Mouse (Mus musculus): Measurements from ENCODE around the gene Flot1. TPM values are rescaled to one million over a fixed set of nuclear protein-coding genes. Genes with fewer than 3 reads are reported as not detected.
A peak's percentile ranks its signal among the peaks of the same experiment; 100 is the strongest.

The Flot1 gene
- polyA plus RNA-seq, 1 experiment from 2014 or later: 68.5 TPM

DNA sequence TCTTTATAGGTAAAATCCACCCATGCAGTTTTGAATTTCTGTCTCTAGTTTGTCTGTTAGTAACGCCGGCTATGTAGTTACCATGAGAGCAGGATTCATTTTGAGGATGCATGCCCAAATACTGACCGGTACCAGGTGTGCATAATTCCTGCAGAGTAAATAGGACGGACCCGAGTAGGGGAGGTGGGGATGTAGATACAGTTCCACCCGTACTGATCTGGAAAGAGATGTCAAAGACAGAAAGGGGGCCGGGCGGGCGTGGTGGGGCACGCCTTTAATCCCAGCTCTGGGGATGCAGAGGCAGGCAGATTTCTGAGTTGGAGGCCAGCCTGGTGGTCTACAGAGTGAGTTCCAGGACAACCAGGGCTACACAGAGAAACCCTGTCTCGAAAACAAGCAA lies 19.0 kb downstream of the Flot1 start:
- Histone ChIP-seq H3K4me2 (ENCODE audit: low read length) (peak overlapping the region; percentile 61), H3K36me3 (ENCODE audit: control insufficient read depth, insufficient read depth, low read length) (peaks cover 28% of the 10 kb centered on the region), H3K27me3 (replicated peaks; ENCODE audit: control insufficient read depth, insufficient read depth, low read length) (no peaks in the 10 kb centered on the region), H3K4me3 (ENCODE audit: low read depth, low read length) (peak overlapping the region; percentile 54), H3K9me3 (replicated peaks; ENCODE audit: control insufficient read depth, low read length) (no peaks in the 10 kb centered on the region), H3K9ac (ENCODE audit: low read length) (peak overlapping the region; percentile 68), H3K4me1 (ENCODE audit: control insufficient read depth, insufficient read depth, low read length) (peaks cover 7% of the 10 kb centered on the region), H3K27ac (ENCODE audit: low read depth, low read length) (peak overlapping the region; percentile 56; the same call in 1 of the 2 replicates)
- ATAC-seq (no peak), DNase-seq (ENCODE audit: low spot score) (no peak)
- 17% methylated on average over 11 of the region's 11 CpGs for WGBS

- Histone ChIP-seq H3K27ac (ENCODE audit: low read depth, low read length) (no peak overlapping the region), H3K4me1 (ENCODE audit: control insufficient read depth, insufficient read depth, low read length) (peaks cover 7% of the 10 kb centered on the region), H3K4me2 (ENCODE audit: low read length) (no peak overlapping the region), H3K9ac (ENCODE audit: low read length) (no peak overlapping the region), H3K4me3 (ENCODE audit: low read depth, low read length) (no peak overlapping the region), H3K9me3 (replicated peaks; ENCODE audit: control insufficient read depth, low read length) (no peaks in the 10 kb centered on the region), H3K36me3 (ENCODE audit: control insufficient read depth, insufficient read depth, low read length) (peaks cover 43% of the 10 kb centered on the region), H3K27me3 (replicated peaks; ENCODE audit: control insufficient read depth, insufficient read depth, low read length) (no peaks in the 10 kb centered on the region)
- ATAC-seq (no peak), DNase-seq (ENCODE audit: low spot score) (no peak)
- WGBS: 94% methylated on average over 3 of the region's 3 CpGs
Observed at GRCm38 (mm10) chr17:35843514-35843913, 20.5 kb downstream of the Flot1 start.

- Histone ChIP-seq H3K27ac (ENCODE audit: low read depth, low read length) (no peak overlapping the region), H3K4me1 (ENCODE audit: control insufficient read depth, insufficient read depth, low read length) (no peaks in the 10 kb centered on the region), H3K36me3 (ENCODE audit: control insufficient read depth, insufficient read depth, low read length) (peaks cover 86% of the 10 kb centered on the region), H3K4me2 (ENCODE audit: low read length) (no peak overlapping the region), H3K27me3 (replicated peaks; ENCODE audit: control insufficient read depth, insufficient read depth, low read length) (no peaks in the 10 kb centered on the region), H3K4me3 (ENCODE audit: low read depth, low read length) (no peak overlapping the region), H3K9ac (ENCODE audit: low read length) (no peak overlapping the region), H3K9me3 (replicated peaks; ENCODE audit: control insufficient read depth, low read length) (no peaks in the 10 kb centered on the region)
- ATAC-seq (no peak), DNase-seq (ENCODE audit: low spot score) (no peak)
- WGBS: 71% methylated on average over 1 of the region's 1 CpGs
Observed at GRCm38 (mm10) chr17:35848112-35848511, 25.1 kb downstream of the Flot1 start.

DNA sequence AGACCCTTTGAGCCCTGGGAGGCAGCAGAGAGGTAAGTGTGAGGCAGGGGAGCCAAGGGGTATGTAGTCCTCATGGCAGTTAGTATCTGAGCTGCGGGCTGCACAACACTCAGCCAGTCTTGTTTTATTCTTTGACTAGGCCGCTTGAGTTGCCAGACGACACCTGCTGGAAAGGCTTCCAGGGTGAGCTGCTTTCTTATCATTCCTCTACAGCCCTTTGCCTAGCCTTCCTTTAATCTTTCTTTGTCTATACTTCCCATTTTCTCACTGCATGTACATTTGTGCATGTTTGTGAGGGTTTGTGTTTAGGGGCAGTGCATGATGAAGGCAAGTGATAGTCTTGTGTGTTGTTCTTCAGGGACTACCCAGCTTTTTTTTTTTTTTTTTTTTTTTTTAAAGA lies 27.9 kb downstream of the Flot1 start:
- ATAC-seq (no peak), DNase-seq (ENCODE audit: low spot score) (no peak)
- Histone ChIP-seq H3K9me3 (replicated peaks; ENCODE audit: control insufficient read depth, low read length) (no peaks in the 10 kb centered on the region), H3K9ac (ENCODE audit: low read length) (no peak overlapping the region), H3K27ac (ENCODE audit: low read depth, low read length) (no peak overlapping the region), H3K36me3 (ENCODE audit: control insufficient read depth, insufficient read depth, low read length) (peaks cover 91% of the 10 kb centered on the region), H3K4me2 (ENCODE audit: low read length) (no peak overlapping the region), H3K4me3 (ENCODE audit: low read depth, low read length) (no peak overlapping the region), H3K4me1 (ENCODE audit: control insufficient read depth, insufficient read depth, low read length) (no peaks in the 10 kb centered on the region), H3K27me3 (replicated peaks; ENCODE audit: control insufficient read depth, insufficient read depth, low read length) (no peaks in the 10 kb centered on the region)
- 81% methylated on average over 3 of the region's 3 CpGs for WGBS

DNA sequence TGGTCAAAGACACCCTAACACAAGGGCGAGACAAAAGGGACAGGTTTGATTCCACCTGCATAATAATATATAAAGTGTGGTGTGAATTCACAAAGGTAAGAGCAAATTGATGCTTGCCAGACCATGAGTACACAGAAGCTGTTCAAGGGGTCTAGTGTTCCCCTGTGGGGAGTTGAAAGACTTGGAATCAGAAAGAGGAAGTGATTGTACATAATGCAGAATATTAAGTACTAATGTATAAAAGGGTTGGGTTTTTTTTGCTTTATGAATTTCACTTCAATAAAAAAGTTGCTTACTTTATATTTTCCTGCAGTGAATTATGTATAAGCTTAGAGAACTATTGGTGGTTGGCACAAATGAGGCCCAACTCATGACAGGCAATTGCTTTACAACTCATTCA lies 36.3 kb downstream of the Flot1 start:
- DNase-seq (ENCODE audit: low spot score) (no peak), ATAC-seq (no peak)
- peaks cover 3% of the 10 kb centered on the region; the same call in 1 of the 2 replicates for H3K4me1 ChIP-seq (ENCODE audit: control insufficient read depth, insufficient read depth, low read length)
- no peak overlapping the region for H3K9ac ChIP-seq (ENCODE audit: low read length)
- no peak overlapping the region for H3K4me2 ChIP-seq (ENCODE audit: low read length)
- 90% methylated on average over 1 of the region's 1 CpGs for WGBS
- peaks cover 39% of the 10 kb centered on the region for H3K36me3 ChIP-seq (ENCODE audit: control insufficient read depth, insufficient read depth, low read length)
- no peak overlapping the region for H3K4me3 ChIP-seq (ENCODE audit: low read depth, low read length)
- no peaks in the 10 kb centered on the region for H3K27me3 ChIP-seq (replicated peaks; ENCODE audit: control insufficient read depth, insufficient read depth, low read length)
- H3K9me3 ChIP-seq (replicated peaks; ENCODE audit: control insufficient read depth, low read length): no peaks in the 10 kb centered on the region
- H3K27ac ChIP-seq (ENCODE audit: low read depth, low read length): no peak overlapping the region

DNA sequence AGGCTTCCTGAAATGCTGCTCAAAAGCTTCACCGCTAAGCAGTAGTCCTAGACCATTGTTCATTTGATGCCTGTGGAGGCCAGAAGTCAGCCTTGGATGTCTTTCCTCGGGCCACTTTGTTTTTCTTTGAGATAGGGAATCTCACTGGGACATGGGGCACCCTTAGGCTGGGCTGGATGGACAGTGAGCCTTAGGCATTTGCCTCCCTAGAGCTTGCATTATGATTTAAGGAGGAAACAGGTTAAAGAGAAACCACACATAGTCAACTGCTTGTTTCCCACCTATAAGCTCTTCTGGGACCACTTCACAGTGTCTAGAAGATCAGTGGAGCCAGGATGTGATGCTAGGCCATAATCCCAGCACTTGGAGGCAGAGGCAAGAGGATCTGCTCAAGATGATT lies 36.8 kb downstream of the Flot1 start:
- no peak overlapping the region; the same call in 1 of the 2 replicates for H3K4me2 ChIP-seq (ENCODE audit: low read length)
- no peak for ATAC-seq
- no peak overlapping the region for H3K27ac ChIP-seq (ENCODE audit: low read depth, low read length)
- H3K9ac ChIP-seq (ENCODE audit: low read length): no peak overlapping the region
- no peak for DNase-seq (ENCODE audit: low spot score)
- no peaks in the 10 kb centered on the region for H3K27me3 ChIP-seq (replicated peaks; ENCODE audit: control insufficient read depth, insufficient read depth, low read length)
- no peaks in the 10 kb centered on the region for H3K9me3 ChIP-seq (replicated peaks; ENCODE audit: control insufficient read depth, low read length)
- H3K4me1 ChIP-seq (ENCODE audit: control insufficient read depth, insufficient read depth, low read length): peaks cover 3% of the 10 kb centered on the region; the same call in 1 of the 2 replicates
- no peak overlapping the region for H3K4me3 ChIP-seq (ENCODE audit: low read depth, low read length)
- 78% methylated on average over 2 of the region's 2 CpGs for WGBS
- peaks cover 35% of the 10 kb centered on the region for H3K36me3 ChIP-seq (ENCODE audit: control insufficient read depth, insufficient read depth, low read length)

GRCm38 (mm10) chr17:35860831-35861197 lies 37.8 kb downstream of the Flot1 start:
- H3K4me3 ChIP-seq (ENCODE audit: low read depth, low read length): peak overlapping the region; percentile 71
- H3K27me3 ChIP-seq (replicated peaks; ENCODE audit: control insufficient read depth, insufficient read depth, low read length): no peaks in the 10 kb centered on the region
- DNase-seq (ENCODE audit: low spot score) (no peak), ATAC-seq (no peak; the same call in 1 of the 2 replicates)
- H3K36me3 ChIP-seq (ENCODE audit: control insufficient read depth, insufficient read depth, low read length): peaks cover 31% of the 10 kb centered on the region
- peaks cover 3% of the 10 kb centered on the region; the same call in 1 of the 2 replicates for H3K4me1 ChIP-seq (ENCODE audit: control insufficient read depth, insufficient read depth, low read length)
- H3K27ac ChIP-seq (ENCODE audit: low read depth, low read length): peak overlapping the region; percentile 95; the same call in 1 of the 2 replicates
- H3K4me2 ChIP-seq (ENCODE audit: low read length): peak overlapping the region; percentile 57
- 7% methylated on average over 12 of the region's 12 CpGs for WGBS
- H3K9me3 ChIP-seq (replicated peaks; ENCODE audit: control insufficient read depth, low read length): no peaks in the 10 kb centered on the region
- peak overlapping the region; percentile 77 for H3K9ac ChIP-seq (ENCODE audit: low read length)

DNA sequence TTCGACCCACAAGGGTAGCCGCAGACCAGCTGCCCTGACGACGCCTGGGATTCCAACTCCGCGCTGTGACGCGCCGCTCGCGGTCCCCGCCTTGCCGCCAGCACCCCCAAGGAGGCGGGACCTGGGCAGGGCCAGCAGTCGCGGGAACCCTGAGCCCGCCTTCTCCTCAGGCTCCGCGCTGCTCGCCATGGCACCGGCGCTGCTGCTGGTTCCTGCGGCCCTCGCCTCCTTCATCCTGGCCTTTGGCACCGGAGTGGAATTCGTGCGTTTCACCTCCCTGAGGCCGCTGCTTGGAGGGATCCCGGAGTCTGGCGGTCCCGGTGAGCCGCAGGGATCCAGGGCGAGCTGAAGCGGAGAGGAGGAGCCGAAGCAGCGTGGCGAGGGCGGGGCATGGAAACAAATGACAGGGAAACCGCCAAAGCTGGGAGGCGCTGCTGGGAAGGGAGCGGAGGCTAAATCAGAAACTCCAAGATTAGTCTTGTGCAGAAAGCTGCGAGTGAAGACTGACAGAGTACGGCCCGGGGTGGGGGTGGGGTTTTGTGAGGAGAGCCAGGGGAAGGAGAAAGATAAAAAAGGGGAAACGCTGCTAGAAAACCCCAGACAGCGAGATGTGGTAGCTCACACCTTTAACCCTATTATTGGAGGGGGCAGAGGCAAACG lies 38.3 kb downstream of the Flot1 start, which contains the start of gene Nrm:
Gene Nrm, plus strand, starts transcription at position 121 of the 660 bp plus-strand sequence.
- Histone ChIP-seq H3K4me1 (ENCODE audit: control insufficient read depth, insufficient read depth, low read length) (peaks cover 3% of the 10 kb centered on the region; the same call in 1 of the 2 replicates), H3K9ac (ENCODE audit: low read length) (peak within 1 kb of the TSS; percentile 77), H3K4me3 (ENCODE audit: low read depth, low read length) (peak within 1 kb of the TSS; percentile 71), H3K9me3 (replicated peaks; ENCODE audit: control insufficient read depth, low read length) (no peaks in the 10 kb centered on the region), H3K27ac (ENCODE audit: low read depth, low read length) (peak within 1 kb of the TSS; percentile 95), H3K36me3 (ENCODE audit: control insufficient read depth, insufficient read depth, low read length) (peaks cover 28% of the 10 kb centered on the region), H3K4me2 (ENCODE audit: low read length) (peak within 1 kb of the TSS; percentile 57), H3K27me3 (replicated peaks; ENCODE audit: control insufficient read depth, insufficient read depth, low read length) (no peaks in the 10 kb centered on the region)
- DNase-seq (ENCODE audit: low spot score) (peak; percentile 95), ATAC-seq (peak; percentile 92)
- under 1% methylated on average over 47 of the region's 47 CpGs for WGBS

- ATAC-seq (no peak), DNase-seq (ENCODE audit: low spot score) (no peak)
- Histone ChIP-seq H3K36me3 (ENCODE audit: control insufficient read depth, insufficient read depth, low read length) (0 out of 2 replicates have a peak, but pooled peaks cover 4% of the 10 kb centered on the region), H3K9me3 (replicated peaks; ENCODE audit: control insufficient read depth, low read length) (no peaks in the 10 kb centered on the region), H3K9ac (ENCODE audit: low read length) (peak overlapping the region; percentile 72), H3K4me1 (ENCODE audit: control insufficient read depth, insufficient read depth, low read length) (peaks cover 28% of the 10 kb centered on the region), H3K4me3 (ENCODE audit: low read depth, low read length) (peak overlapping the region; percentile 59), H3K4me2 (ENCODE audit: low read length) (peak overlapping the region; percentile 92), H3K27me3 (replicated peaks; ENCODE audit: control insufficient read depth, insufficient read depth, low read length) (no peaks in the 10 kb centered on the region), H3K27ac (ENCODE audit: low read depth, low read length) (peak overlapping the region; percentile 96)
- 33% methylated on average over 10 of the region's 10 CpGs for WGBS
Observed at GRCm38 (mm10) chr17:35864832-35865353, 41.9 kb downstream of the Flot1 start.
